Mouse (Mus musculus): ENCODE results near the gene Cryga.

Cryga gene

DNA sequence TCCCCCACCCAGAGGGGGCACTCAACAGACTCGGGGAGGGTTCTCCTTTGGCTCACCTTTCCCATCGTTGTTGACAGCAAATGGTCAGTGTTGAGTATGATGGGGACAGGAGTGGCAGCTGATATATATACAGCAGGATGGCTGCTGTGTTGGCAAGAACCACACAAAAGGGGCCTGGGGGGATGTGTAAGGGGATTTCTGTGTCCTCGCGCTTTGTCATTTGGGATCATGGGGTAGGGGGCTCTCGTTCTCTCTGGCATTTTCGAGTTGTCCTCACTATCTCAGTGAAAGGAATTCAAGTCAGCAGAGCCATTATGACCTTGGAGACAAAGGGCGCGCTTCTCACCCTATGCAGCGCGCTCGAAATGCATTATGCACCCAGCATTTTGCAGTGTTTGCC is at the start of gene Cryga:
Gene Cryga (minus strand): TSS at position 101 of the 400 bp plus-strand sequence.
- DNase-seq (ENCODE audit: low spot score) = no peak

DNA sequence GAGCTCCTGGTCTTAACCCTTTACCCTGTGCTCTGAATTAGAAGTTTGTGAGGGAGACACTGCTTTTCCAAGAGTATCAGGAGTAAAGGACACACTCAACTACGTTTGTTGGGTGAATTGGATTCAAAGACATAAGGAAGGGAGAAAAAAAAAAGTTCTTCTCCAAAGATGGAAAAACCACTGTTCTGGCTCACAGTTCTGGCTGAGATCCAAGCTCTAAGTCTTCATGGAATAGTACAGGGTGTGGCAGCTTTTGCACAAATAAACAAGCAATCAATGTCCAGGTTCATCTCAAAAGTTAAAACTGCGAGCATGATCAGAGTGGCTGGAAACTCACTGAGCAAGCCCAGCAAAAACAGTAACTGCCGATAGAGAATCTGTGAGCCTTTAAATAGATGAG is 44.8 kb upstream of the Cryga start:
- no peak for DNase-seq (ENCODE audit: low spot score)

DNA sequence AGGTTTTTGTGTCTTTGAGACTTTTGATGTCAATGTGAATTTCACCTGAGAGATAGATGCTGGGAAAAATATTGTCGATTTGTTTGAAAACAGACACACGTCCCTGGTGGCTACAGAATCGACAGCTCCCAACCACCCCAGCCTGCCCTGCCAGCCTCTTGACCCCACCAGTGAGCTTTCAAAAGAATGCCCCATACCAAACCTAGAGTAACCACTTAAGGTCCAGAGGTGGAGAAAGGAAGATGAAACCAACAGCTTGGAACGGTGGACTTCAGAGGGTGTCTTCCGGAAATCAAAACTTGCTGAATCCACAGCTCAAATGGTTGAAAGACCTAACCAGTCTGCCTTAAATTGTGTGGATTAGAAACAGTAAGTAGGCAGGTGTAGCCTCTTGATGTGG is 44.2 kb upstream of the Cryga start:
- DNase-seq (ENCODE audit: low spot score) = no peak

DNA sequence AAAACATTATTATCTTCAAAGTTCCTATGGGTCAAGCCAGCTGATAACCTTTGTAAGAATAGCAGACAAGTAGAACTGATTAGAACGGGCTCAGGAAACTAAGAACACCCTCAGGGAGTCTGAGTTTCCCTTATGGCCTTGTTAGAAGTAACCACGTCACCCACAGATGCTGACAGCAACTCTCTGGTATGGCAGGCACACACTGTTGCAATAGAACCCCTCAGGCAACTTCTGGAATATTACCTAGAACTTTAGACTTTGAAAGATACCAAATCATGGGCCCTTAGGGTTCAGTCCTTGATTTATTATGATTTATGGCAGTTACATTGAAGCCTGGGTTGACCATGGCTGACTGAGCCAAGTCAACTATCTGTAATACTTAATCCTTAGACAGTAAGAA is 43.4 kb upstream of the Cryga start:
- no peak for DNase-seq (ENCODE audit: low spot score)

DNA sequence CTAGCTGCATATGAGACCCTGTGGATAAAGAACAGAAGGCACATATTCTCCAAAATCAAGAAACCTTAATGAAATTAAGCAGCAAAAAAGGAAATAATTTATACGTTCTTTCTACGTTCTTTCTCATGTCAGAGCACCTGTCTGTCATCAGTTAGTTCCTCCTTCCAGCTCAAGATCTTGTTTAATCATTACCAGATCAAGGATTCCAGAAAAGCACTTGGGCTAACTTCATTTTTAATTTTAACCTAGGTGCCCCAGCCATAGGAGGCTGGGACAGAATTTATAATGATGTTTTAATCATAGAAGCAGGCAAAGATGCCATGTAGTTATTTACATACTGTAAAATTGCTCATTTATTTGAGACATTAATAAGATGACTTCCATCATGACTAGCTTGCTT is 41.6 kb upstream of the Cryga start:
- no peak for DNase-seq (ENCODE audit: low spot score)

DNA sequence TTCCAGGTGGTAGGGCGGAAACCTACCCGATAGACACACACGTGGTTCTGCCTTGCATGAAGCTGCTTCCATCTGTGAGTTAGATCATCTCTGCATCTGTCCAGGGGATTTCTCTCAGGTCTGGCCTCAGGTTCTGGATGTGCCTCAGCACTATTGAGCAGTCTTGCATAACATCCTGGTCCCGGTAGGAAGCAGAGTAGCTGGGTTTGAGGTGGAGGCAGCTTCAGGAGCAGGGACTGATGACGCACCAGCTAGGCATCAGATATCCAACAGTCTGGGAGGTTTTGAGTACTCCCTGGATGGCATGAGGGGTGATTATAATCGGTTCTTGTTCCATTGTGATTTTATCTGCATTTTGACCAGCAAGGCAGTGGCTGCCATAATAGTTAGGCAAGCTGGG is 34.4 kb upstream of the Cryga start:
- DNase-seq (ENCODE audit: low spot score) = no peak

DNA sequence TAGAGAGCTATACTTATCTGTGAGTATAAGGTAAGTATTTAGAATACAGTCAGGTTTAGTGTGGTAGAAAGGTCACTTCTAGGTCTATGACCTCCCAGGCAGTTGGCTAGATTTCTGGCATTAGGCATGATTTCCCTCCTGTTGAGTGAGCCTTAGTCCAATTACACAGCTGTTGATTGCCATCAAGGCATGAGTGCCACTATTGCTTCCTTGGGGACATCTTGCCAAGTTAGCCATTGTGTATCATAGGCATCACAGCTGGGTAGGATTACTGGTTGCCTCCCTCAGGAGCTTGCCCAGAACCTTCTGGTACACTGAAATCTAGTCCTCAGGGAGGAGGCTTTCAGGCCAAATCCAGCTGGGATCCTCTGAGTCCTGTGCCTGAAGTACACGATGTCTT is 29.7 kb upstream of the Cryga start:
- DNase-seq (ENCODE audit: low spot score) = no peak

DNA sequence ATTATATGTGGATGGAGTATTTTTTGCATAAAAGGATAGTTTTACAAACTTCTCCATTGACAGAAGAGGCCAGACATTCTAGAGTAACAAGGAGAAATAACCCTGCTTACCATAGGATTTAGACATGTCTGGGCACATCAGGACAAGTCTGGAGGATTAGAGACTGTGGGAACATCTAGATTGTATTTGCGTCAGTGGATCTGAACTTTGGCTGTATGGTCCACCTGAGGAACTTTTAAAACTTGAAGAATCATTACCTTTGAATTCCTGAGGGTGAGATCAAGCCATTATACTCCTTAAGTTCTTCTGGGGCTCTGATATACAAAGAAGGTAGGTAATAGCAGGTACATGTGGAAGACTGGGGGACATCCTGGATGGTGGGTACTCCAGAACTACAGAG is 28.5 kb upstream of the Cryga start:
- DNase-seq (ENCODE audit: low spot score) = no peak

DNA sequence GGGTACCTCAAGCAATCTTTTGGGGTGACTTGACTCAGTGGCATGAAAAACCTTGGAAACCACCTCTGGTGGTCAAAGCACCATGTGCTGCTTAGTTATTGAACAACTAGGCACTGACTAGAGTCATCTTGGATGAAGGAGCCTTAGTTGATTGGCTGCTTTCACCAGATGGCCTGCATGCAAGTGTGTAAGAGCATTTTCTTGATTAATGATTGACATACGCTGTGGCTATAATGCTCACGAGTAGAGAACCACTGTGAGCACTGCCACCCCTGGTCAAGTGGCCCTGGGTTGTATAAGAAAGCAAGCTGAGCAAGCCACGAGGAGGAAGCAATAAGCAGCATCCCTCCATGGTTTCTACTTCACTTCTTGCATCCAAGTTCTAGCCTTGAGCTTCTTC is 27.1 kb upstream of the Cryga start:
- no peak for DNase-seq (ENCODE audit: low spot score)

DNA sequence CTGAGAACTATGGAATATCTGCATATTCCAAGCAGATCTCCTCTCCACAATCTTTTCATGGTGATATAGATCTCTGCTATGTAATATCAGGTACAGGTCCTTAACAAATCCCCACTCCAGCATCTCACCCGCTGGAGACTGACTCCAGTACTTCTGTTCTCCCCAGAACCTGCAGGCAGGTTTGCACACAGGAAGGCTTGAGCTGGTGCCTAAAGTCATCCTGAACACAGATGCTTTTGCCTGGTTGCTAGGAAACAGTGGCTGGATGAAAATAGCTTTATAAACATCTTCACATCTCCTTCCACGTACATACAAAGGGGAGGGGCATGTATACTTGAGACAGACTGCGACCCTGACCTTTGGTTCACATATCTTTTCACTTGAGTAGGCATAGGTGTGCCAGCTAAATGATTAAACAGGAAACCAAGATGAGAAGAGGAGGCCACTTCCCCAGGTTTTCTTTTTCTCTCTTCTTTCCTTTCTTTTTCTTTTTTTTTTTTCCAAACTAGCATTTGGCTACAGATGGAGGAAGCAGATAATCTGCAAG is 26.5 kb upstream of the Cryga start:
- no peak for DNase-seq (ENCODE audit: low spot score)

DNA sequence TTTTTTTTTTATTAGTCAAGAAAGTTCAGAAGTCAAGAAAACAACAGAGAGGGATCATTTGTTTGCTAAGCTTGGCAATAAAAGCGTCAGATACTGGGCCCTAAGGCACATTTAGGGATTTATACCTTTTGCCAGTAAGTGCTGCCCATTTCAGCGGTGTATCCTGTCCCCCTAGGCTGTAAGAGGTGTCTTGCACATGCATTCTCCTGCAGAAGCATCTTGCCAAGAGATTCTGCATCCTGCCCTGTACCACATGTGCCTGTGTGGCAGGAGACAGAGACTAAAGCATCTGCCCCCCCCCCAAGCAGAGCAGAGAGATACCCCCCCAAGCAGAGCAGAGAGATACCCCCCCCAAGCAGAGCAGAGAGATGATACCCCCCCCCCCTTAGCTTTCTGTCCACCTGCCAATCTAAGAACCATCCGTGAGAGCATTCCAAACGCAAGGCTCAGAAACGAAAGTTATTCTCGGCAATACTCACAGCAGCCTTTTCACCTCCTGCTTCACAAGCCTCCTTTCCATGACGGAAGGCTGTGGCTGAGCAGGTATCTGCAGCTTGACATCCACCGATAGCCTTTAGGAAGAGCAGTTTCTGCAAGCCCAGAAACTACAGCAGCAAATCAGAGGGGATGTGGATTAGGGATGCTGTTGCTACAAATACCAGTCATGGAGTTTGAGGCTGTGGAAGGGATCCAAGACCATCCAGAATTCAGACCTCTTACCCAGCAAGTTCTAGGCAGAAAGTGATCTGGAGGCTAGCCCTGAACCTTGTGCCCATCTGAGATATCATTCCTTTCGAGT is 19.6 kb upstream of the Cryga start, which contains the start of gene D630023F18Rik:
Gene D630023F18Rik (minus strand): TSS at position 641 of the 799 bp plus-strand sequence.
- DNase-seq (ENCODE audit: low spot score) = no peak

DNA sequence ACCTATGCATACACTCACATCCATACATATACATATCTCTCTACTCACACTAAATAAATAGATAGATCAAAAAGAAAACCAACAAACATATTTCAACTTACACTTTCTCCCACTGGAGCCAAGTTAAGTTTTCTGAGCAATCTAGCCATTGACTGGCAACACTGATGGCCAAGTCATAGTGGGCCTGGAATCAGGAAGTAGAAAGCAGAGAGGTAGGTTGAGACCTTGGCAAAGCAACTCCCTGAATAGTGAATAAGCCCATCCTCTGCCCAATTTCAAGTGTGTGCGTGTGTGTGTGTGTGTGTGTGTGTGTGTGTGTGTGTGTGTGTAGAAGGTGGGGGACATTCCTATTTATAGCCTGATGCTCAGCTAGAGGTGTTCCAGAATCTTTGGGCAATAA is 16.3 kb upstream of the Cryga start, which contains the start of gene Gm28845:
Gene Gm28845 (minus strand): TSS at position 121 of the 400 bp plus-strand sequence.
- no peak for DNase-seq (ENCODE audit: low spot score)

DNA sequence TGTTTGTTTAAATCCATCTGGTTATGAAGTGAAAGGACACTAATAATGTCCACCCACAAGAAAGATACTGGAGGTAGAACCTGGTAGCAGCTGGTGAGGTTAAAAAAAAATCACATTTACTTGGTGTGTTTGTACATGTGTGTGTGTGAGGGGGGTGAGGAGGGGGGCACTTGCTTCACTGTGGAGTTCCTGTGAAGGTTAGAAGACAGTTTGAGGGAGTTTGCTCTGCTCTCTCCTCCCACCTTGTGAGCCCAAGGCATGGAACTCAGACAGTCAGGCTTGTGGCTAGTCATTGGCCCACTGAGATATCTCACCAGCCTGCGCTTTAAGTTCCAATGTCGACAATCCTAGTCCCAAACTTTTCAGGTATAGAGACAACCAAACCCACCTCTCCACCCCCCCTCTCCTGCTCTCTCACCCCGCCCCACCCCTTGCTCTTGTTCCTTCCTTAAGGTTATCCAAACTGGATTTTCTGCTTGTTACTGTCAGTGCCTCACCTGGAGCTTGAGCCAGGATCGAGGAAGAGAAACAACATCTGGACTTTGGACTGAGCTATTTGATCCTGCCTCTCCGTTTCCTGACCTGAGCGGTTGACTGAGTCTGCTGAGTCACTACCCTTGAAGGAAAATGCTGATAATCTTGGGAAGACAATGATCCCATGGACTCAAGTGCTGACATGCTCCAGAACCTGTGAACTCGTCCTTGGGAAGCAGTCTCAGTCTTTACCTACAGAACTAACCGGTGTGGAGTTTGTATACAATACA is 15.2 kb upstream of the Cryga start:
- DNase-seq (ENCODE audit: low spot score) = peak; percentile 10

DNA sequence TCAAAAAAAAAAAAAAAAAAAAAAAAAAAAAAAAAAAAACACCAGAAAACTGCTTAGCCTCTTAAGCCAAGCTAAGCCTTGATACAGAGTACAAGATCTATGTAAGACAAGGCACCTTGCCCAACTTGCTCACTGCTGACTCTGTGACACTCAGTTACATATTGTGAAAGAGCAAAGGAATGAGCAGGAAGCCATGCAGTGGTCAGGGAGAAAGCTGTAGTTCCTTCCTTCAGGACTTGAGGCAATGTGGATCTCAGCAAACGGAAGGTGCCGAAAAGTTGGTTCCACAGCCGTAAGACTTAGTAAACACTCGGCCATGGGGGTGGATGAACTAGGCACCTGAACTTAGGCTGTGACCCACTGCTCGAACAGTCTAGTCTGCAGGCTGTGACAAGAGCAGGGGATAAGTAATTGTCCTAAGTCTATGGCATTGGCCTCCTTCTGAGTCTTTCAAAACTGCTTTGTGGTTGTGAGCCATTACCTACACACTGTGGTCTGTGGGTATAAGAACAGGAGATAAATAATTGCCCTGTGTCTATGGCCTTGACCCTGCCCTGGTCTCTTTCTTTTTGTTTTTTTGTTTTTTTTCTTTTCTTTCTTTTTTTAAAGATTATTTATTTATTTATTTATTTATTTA is 10.5 kb upstream of the Cryga start:
- DNase-seq (ENCODE audit: low spot score) = peak; percentile 20

DNA sequence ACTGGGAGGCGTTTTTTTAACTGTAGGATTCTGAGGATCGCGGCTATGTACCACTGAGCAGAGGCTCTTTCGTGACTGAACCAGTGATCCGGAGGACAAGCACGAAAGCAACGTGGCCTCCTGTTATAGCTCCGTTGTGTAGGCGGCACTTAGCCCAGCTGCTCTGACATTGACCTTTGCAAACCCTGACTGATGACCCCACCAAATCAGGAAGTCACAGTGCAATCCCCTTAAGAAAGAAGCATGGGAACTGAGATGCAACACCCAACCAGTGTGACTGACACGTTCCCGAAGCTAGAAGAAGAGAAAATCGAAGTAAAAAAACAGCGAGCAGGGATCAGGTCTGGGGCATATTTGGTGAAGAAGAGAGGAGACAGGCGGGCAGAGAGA is 9.6 kb upstream of the Cryga start:
- DNase-seq (ENCODE audit: low spot score) = no peak

DNA sequence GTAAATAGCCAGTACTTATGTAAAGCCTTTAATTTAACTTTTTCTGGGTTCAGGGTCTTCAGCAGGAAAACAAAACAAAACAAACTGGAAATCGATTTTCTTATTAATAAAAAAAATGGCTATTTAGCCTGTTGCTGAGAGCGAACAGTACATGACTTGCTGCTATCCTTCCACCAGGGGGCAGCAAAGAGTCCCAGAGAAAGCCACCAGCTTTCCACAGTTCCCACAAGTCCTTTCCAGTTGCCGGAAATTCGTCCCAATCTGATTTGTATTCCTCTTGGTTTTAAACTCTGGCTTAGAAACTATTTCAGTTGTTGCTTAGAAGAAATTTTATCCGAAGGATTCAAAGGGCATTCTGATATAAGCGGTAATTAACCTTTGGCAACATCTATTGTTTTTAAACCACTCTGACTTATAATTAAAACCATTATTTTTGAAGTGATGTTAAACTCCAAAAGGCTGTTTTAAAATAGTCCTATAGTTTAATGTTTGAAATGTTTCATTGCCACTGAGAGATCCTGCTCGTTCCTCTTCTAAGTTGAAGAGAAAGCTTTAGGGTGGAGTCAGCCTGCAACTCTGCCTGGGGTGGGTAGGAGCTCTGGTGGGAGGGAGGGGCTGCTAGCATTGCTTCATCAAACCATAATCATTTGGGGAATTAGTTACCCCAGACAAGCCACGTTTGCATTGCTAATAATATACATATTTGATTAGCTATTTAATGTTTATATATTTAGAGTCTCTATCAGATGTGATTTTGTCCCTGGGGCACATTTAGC is 9.0 kb upstream of the Cryga start:
- DNase-seq (ENCODE audit: low spot score) = peak; percentile 76

DNA sequence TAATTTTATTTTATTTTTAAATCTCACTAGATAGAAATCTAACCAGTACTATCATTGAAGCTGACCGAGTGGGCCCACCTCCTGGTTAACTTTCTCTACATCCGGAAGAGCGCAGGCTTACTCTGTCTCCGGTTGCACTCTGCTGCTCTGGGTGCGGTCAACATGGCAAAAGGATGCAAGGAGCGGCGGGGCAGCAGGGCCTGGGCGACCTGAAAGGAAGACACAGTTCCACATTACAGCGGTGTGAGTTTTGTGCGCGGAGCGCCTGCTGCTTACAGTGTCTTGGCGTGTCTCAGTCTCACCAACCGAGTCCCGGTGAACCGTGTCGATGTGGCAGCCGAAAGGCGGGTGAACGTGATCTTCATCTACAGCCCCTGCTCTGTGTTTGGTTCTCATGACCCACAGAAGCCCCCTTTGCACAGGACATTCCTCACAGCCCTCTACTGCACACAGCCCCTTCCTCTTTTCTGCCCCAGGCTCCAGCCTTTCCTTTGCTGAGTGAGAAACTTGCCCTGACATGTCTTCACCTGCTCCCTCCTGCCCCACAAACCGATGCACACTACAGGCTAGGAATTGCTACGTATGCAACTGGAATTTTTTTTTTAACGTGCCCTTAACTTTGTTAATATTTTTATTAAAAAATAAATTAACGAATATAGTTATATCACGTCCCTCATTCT is 6.7 kb upstream of the Cryga start:
- no peak for DNase-seq (ENCODE audit: low spot score)

DNA sequence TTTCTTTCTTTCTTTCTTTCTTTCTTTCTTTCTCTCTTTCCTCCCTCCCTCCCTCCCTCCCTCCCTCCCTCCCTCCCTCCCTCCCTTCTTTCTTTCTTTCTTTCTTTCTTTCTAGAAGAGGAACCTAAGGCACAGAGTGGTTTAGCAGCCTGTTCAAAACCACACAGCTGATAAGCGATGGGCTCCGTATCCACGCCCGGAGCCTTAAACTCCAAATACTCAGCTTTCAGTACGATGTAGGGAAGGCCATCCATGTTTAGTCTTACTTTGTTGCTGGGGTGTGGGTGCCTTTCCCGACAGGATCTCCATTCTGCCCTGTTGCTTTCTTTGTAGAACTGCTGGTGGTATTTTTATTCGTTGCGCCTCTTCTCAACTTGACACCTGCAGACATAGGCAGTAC is 6.0 kb upstream of the Cryga start:
- DNase-seq (ENCODE audit: low spot score) = no peak

DNA sequence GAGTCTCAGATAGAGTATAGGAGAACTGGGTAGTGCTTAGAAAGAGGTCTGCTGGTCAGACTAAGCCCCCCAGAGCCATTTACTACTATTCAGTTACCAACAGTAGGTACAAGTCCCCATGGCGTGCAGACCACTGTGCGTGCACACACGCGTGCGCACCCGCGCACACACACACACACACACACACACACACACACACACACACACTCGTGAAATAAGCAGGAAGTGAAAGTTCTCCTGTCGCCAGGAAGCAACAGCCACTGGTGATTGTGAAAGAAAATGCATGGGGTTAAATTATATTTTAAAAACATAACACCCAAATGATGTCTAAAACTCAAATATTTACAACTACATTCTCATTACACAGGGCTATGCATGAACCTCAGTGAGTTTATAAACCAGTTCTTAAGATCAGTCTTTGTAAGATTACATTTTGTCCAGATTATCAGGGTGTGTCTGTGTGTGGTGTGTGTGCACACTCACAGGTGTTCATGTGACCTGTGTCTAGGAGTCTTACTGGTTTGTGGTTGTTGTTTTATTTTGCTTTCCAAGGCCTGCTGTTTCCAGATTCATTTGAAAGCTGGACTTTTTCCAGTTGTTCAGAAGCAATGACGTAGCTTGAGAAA is 4.6 kb upstream of the Cryga start:
- DNase-seq (ENCODE audit: low spot score) = no peak

DNA sequence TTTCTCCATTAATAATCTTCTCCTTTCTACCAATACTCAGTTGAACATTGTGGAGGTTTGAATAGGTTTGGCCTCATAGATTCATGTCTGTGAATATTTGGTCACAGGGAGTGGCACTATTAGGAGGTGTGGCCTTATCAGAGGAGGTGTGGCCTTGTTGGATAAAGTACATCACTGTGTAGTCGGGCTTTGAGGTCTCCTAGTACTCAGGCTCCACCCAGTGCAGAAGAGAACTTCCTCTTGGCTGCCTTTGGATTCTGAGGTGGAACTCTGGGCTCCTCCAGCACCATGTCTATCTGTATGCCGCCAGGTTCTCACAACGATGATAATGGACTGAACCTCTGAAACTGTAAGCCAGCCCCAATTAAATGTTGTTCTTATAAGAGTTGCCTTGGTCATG is 6.2 kb downstream of the Cryga start:
- no peak for DNase-seq (ENCODE audit: low spot score)

DNA sequence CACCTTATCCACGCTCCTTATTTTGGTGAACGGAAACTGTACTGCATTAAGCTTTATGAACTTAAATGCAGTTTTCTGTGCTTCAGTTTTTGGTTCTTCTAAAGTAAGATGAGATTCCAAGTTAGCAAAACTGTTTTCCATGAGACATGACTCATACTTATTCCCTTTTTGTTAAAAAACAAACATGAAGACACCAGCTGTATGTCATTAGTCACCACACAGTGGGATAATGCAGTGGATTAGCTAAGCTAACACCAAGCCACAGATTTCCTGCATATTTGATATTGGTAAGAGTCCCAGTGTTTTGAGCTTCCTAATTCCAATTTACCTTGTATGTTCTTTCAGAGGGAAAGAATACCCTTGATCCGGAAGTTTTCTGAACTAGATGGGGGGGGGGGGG is 11.6 kb downstream of the Cryga start:
- no peak for DNase-seq (ENCODE audit: low spot score)
